9 mouse cellular contexts compared by ENCODE assay signal in genomic region chr3:53463765-53464114, GRCm38 (mm10). TPM values are rescaled to one million over a fixed set of nuclear protein-coding genes. Genes with fewer than 3 reads are reported as not detected.
DNase-seq lines count a peak whose midpoint lies in the region; ATAC-seq and TF ChIP-seq lines count a peak whose summit lies in the region.
"Had no signal": no experiment of that assay in that cellular context is flagged by ENCODE, and none has a peak within 500 bp of the region (broad histone marks: within the 10 kb centered on the region; RNA-seq: fewer than 3 reads in every experiment).

No protein-coding gene starts in this region.

- peak overlapping the region; percentile 91 for H3K9ac ChIP-seq in heart, postnatal 0 days (replicated peaks; ENCODE audit: low read depth, low read length)
- peak overlapping the region; percentile 82 for H3K9ac ChIP-seq in hindbrain, embryonic 14.5 days
- H3K9ac ChIP-seq in midbrain, embryonic 13.5 days (replicated peaks), result peak overlapping the region; percentile 89

- intact Hi-C loops in heart, postnatal 14 days (cut with DNase I), result loop anchor here (5.0 kb wide), 1 partner anchor 399 kb away; the partner anchor contains the start of gene Ufm1

- TF ChIP-seq POLR2A in bone marrow, adult 2 months (IDR thresholded peaks at IDR 0.05; ENCODE audit: borderline replicate concordance, control insufficient read depth, low read depth, low read length), result no peak

- H3K4me3 ChIP-seq in heart, postnatal 0 days (ENCODE audit: low read depth, low read length), result peak overlapping the region; percentile 90
- peak overlapping the region; percentile 89 for H3K4me3 ChIP-seq in bone marrow, adult 2 months (replicated peaks; ENCODE audit: control insufficient read depth, low read depth, low read length)
- H3K4me3 ChIP-seq in hindbrain, embryonic 14.5 days (replicated peaks; ENCODE audit: low read length), result peak overlapping the region; percentile 92
- peak overlapping the region; percentile 87 for H3K4me3 ChIP-seq in midbrain, embryonic 13.5 days (replicated peaks)

- H3K27me3 ChIP-seq in heart, postnatal 0 days (ENCODE audit: control insufficient read depth, insufficient read depth, low read length), result no peaks in the 10 kb centered on the region
- no peaks in the 10 kb centered on the region for H3K27me3 ChIP-seq in hindbrain, embryonic 14.5 days (ENCODE audit: control insufficient read depth, insufficient read depth, low read length)
- no peaks in the 10 kb centered on the region for H3K27me3 ChIP-seq in midbrain, embryonic 13.5 days

- H3K4me2 ChIP-seq in heart, postnatal 0 days (ENCODE audit: low read depth, low read length), result peak overlapping the region; percentile 83
- peak overlapping the region; percentile 97 for H3K4me2 ChIP-seq in hindbrain, embryonic 14.5 days (replicated peaks)
- peak overlapping the region; percentile 72 for H3K4me2 ChIP-seq in midbrain, embryonic 13.5 days (replicated peaks)

- no peak for TF ChIP-seq CTCF in heart, postnatal 0 days (IDR thresholded peaks at IDR 0.05; ENCODE audit: low read depth)
- TF ChIP-seq CTCF in bone marrow, adult 2 months (IDR thresholded peaks at IDR 0.05; ENCODE audit: control insufficient read depth, insufficient read depth, low read length), result no peak

- DNase-seq in heart, postnatal 0 days (ENCODE audit: low spot score), result no peak
- DNase-seq in heart, postnatal 14 days, result no peak
- DNase-seq in hindbrain, embryonic 14.5 days (ENCODE audit: low spot score), result no peak
- no peak for DNase-seq in frontal cortex, adult 2 months (ENCODE audit: extremely low spot score in 1 of 2, low spot score in 1 of 2)
- DNase-seq in layer of hippocampus, postnatal 25 days (ENCODE audit: extremely low spot score in 1 of 2, low spot score in 1 of 2), result no peak
- no peak for DNase-seq in kidney, postnatal 4 days

- ATAC-seq in heart, postnatal 0 days (ENCODE audit: insufficient read depth, low read depth), result peak; percentile 22
- ATAC-seq in hindbrain, embryonic 14.5 days (ENCODE audit: low FRiP score), result peak; percentile 65
- peak; percentile 84 for ATAC-seq in midbrain, embryonic 13.5 days

- no peaks in the 10 kb centered on the region for H3K9me3 ChIP-seq in heart, postnatal 0 days (replicated peaks; ENCODE audit: control insufficient read depth, low read length)
- no peaks in the 10 kb centered on the region for H3K9me3 ChIP-seq in hindbrain, embryonic 14.5 days (ENCODE audit: control insufficient read depth, low read length)
- no peaks in the 10 kb centered on the region for H3K9me3 ChIP-seq in midbrain, embryonic 13.5 days

- peaks cover 23% of the 10 kb centered on the region for H3K4me1 ChIP-seq in heart, postnatal 0 days (ENCODE audit: control insufficient read depth, insufficient read depth)
- peaks cover 1% of the 10 kb centered on the region; the same call in 1 of the 2 replicates for H3K4me1 ChIP-seq in bone marrow, adult 2 months (ENCODE audit: control insufficient read depth, insufficient read depth, low read length)
- peaks cover 39% of the 10 kb centered on the region for H3K4me1 ChIP-seq in hindbrain, embryonic 14.5 days (replicated peaks; ENCODE audit: control insufficient read depth, insufficient read depth, low read length)
- peaks cover 50% of the 10 kb centered on the region for H3K4me1 ChIP-seq in midbrain, embryonic 13.5 days (replicated peaks)

- peak overlapping the region; percentile 85 for H3K27ac ChIP-seq in heart, postnatal 0 days (ENCODE audit: low read depth)
- H3K27ac ChIP-seq in bone marrow, adult 2 months (ENCODE audit: control insufficient read depth, insufficient read depth, low read depth, low read length, poor library complexity), result peak overlapping the region; percentile 95
- H3K27ac ChIP-seq in hindbrain, embryonic 14.5 days, result peak overlapping the region; percentile 87
- peak overlapping the region; percentile 92 for H3K27ac ChIP-seq in midbrain, embryonic 13.5 days

- TF ChIP-seq EP300 in heart, postnatal 0 days (IDR thresholded peaks at IDR 0.05; ENCODE audit: low read depth), result no peak

- peaks cover 15% of the 10 kb centered on the region for H3K36me3 ChIP-seq in heart, postnatal 0 days (replicated peaks; ENCODE audit: control insufficient read depth, insufficient read depth, low read length)
- peaks cover 19% of the 10 kb centered on the region for H3K36me3 ChIP-seq in hindbrain, embryonic 14.5 days (replicated peaks; ENCODE audit: control insufficient read depth, insufficient read depth)
- H3K36me3 ChIP-seq in midbrain, embryonic 13.5 days, result peaks cover 20% of the 10 kb centered on the region

- WGBS in heart, postnatal 0 days, result under 1% methylated on average over 35 of the region's 35 CpGs
- WGBS in bone marrow, adult 2 months, result under 1% methylated on average over 35 of the region's 35 CpGs
- 2% methylated on average over 35 of the region's 35 CpGs for WGBS in hindbrain, embryonic 14.5 days
- under 1% methylated on average over 33 of the region's 35 CpGs for WGBS in midbrain, embryonic 13.5 days

RNA-seq across cellular contexts. Expression of gene Proser1, which starts 0.3 kb away (rescaled TPM):
- 2.4 and 4.3 TPM in 2 replicates for total RNA-seq in heart, postnatal 0 days (2014; rRNA removed; ENCODE audit: low replicate concordance)
- 8.2 and 8.6 TPM in 2 replicates for polyA plus RNA-seq in heart, postnatal 0 days (2015; fragmentation: Nextera tagmentation; extraction: Ambion mirVana)
- 10 to 100 TPM; 10.9 to 12.0 TPM for total RNA-seq in heart, postnatal 14 days (2021)
- polyA plus RNA-seq in bone marrow, adult 2 months (2011; ENCODE audit: insufficient read depth, insufficient read length, low replicate concordance, missing spikeins), result 4.4 and 6.0 TPM in 2 replicates
- 15.0 and 15.9 TPM in 2 replicates for polyA plus RNA-seq in hindbrain, embryonic 14.5 days (2014; fragmentation: Nextera tagmentation; extraction: Ambion mirVana)
- polyA plus RNA-seq in midbrain, embryonic 13.5 days (2015; fragmentation: Nextera tagmentation; extraction: Ambion mirVana), result 28.7 and 33.2 TPM in 2 replicates
- polyA plus RNA-seq in frontal cortex, adult 2 months (2012; rRNA removed), result 17.9 and 18.1 TPM in 2 replicates
- 10 to 100 TPM; 21.2 to 28.3 TPM for total RNA-seq in layer of hippocampus, postnatal 25 days (2021)

RNA-seq across cellular contexts. Expression of gene Nhlrc3, which starts 0.6 kb away (rescaled TPM):
- 4.9 and 5.1 TPM in 2 replicates for total RNA-seq in heart, postnatal 0 days (2014; rRNA removed; ENCODE audit: low replicate concordance)
- 4.0 and 4.2 TPM in 2 replicates for polyA plus RNA-seq in heart, postnatal 0 days (2015; fragmentation: Nextera tagmentation; extraction: Ambion mirVana)
- total RNA-seq in heart, postnatal 14 days (2021), result 1 to 10 TPM; 5.7 to 6.9 TPM
- 1.9 and 4.0 TPM in 2 replicates for polyA plus RNA-seq in bone marrow, adult 2 months (2011; ENCODE audit: insufficient read depth, insufficient read length, low replicate concordance, missing spikeins)
- polyA plus RNA-seq in hindbrain, embryonic 14.5 days (2014; fragmentation: Nextera tagmentation; extraction: Ambion mirVana), result 8.9 and 10.0 TPM in 2 replicates
- polyA plus RNA-seq in midbrain, embryonic 13.5 days (2015; fragmentation: Nextera tagmentation; extraction: Ambion mirVana), result 9.7 and 11.8 TPM in 2 replicates
- 8.2 and 9.7 TPM in 2 replicates for polyA plus RNA-seq in frontal cortex, adult 2 months (2012; rRNA removed)
- total RNA-seq in layer of hippocampus, postnatal 25 days (2021), result 1 to 10 TPM; 6.7 to 9.0 TPM

RNA-seq across cellular contexts. Expression of gene Stoml3, which starts 24.7 kb away (rescaled TPM):
- 1.6 TPM in 1 of 2 replicates, not detected in the other for total RNA-seq in heart, postnatal 0 days (2014; rRNA removed; ENCODE audit: low replicate concordance)
- not detected in 2 replicates for polyA plus RNA-seq in heart, postnatal 0 days (2015; fragmentation: Nextera tagmentation; extraction: Ambion mirVana)
- not detected for total RNA-seq in heart, postnatal 14 days (2021)
- polyA plus RNA-seq in bone marrow, adult 2 months (2011; ENCODE audit: insufficient read depth, insufficient read length, low replicate concordance, missing spikeins), result not detected in 2 replicates
- not detected in 2 replicates for polyA plus RNA-seq in hindbrain, embryonic 14.5 days (2014; fragmentation: Nextera tagmentation; extraction: Ambion mirVana)
- polyA plus RNA-seq in midbrain, embryonic 13.5 days (2015; fragmentation: Nextera tagmentation; extraction: Ambion mirVana), result not detected in 2 replicates
- 12.9 and 24.9 TPM in 2 replicates for polyA plus RNA-seq in frontal cortex, adult 2 months (2012; rRNA removed)
- under 1 TPM in 1 of 2 experiments, not detected in 1; 0.47 TPM for total RNA-seq in layer of hippocampus, postnatal 25 days (2021)
- polyA plus RNA-seq: large intestine, adult 2 months had no signal

Comparison
In these comparisons a context has a peak if more than half of its experiments do, and no peak if none do; other contexts are left out.
1. ATAC-seq: peak in every context shown above with its lines; median percentile 84 in midbrain, embryonic 13.5 days; 65 in hindbrain, embryonic 14.5 days; 22 in heart, postnatal 0 days.
2. RNA of gene Stoml3, which starts 24.7 kb away (polyA plus RNA-seq): 12.9 to 24.9 TPM in frontal cortex, adult 2 months; not detected in midbrain, embryonic 13.5 days, not detected in heart, postnatal 0 days, not detected in bone marrow, adult 2 months and not detected in hindbrain, embryonic 14.5 days; every median in the first group is over 10 times any median in the second.
3. Peak in every context shown above with its lines, with median percentiles within 50 percentile points of each other: H3K27ac ChIP-seq, H3K4me2 ChIP-seq, H3K4me3 ChIP-seq and H3K9ac ChIP-seq.